Mouse (Mus musculus) adrenal gland, postnatal 14 days (tissue): Measurements from ENCODE around the gene Htr6. TPM values are rescaled to one million over a fixed set of nuclear protein-coding genes. Genes with fewer than 3 reads are reported as not detected.

Experiments used
- total RNA-seq: library from RNA; stranded (reverse); gene quantifications from 2 replicates; pipeline ENCODE4 v1.2.3, GENCODE M21; 2021

Gene Htr6
- total RNA-seq, 1 experiment from 2014 or later: not detected

Other genes starting within 250 kb of the Htr6 start
- gene Pla2g5, start 212.1 kb downstream of the Htr6 start, total RNA-seq: 9.2 and 13.2 TPM in 2 replicates
- not detected in 2 replicates for gene Gm13030, start 201.6 kb downstream of the Htr6 start, total RNA-seq
- gene Pla2g2e, start 197.6 kb downstream of the Htr6 start, total RNA-seq: 1.2 and 1.4 TPM in 2 replicates
- gene Otud3, start 161.6 kb downstream of the Htr6 start, total RNA-seq: 11.0 and 12.1 TPM in 2 replicates
- gene Rnf186, start 108.5 kb downstream of the Htr6 start, total RNA-seq: not detected in 2 replicates
- gene Tmco4, start 102.7 kb downstream of the Htr6 start, total RNA-seq: 14.0 and 15.8 TPM in 2 replicates
- gene Nbl1, start 17.4 kb upstream of the Htr6 start, total RNA-seq: 33.7 and 39.8 TPM in 2 replicates
- gene Minos1, start 55.5 kb upstream of the Htr6 start, total RNA-seq: 480 and 499 TPM in 2 replicates
- gene Capzb, start 117.3 kb upstream of the Htr6 start, total RNA-seq: 316 and 319 TPM in 2 replicates
- gene Pqlc2, start 235.1 kb upstream of the Htr6 start, total RNA-seq: 7.5 and 10.0 TPM in 2 replicates
- gene Akr7a5, start 235.2 kb upstream of the Htr6 start, total RNA-seq: 61.0 and 62.5 TPM in 2 replicates